Mouse (Mus musculus) forebrain, embryonic 12.5 days (tissue): ENCODE measurements around the gene Zfp408. TPM values are rescaled to one million over a fixed set of nuclear protein-coding genes. Genes with fewer than 3 reads are reported as not detected.
"Not testable (repeated sequence)": the region's sequence is repeated elsewhere in the genome, so short reads cannot be mapped to it uniquely, and the experiment has no call there.

Source experiments
- ATAC-seq: fragments of 200-750 bp; cut with Nextera tagmentation; 2 replicates; pipeline ENCODE4 v1.8.0; 2017; ENCODE audit warnings: moderate TSS enrichment; ENCODE audit not compliant: low FRiP score
- H3K27ac ChIP-seq: fragments of 300-500 bp; sonication (generic); 2 replicates; pipeline ENCODE4 v1.5.1; 2016; ENCODE audit warnings: mild to moderate bottlenecking
- H3K27me3 ChIP-seq: fragments of 300-500 bp; sonication (generic); 2 replicates; pipeline ENCODE4 v1.6.1; 2016; ENCODE audit warnings: mild to moderate bottlenecking
- H3K36me3 ChIP-seq: fragments of 300-500 bp; sonication (generic); replicated peaks from 2 replicates; pipeline ENCODE4 v1.6.1; 2016; ENCODE audit warnings: mild to moderate bottlenecking
- H3K4me1 ChIP-seq: fragments of 300-500 bp; sonication (generic); 2 replicates; pipeline ENCODE4 v1.6.1; 2016
- H3K4me2 ChIP-seq: fragments of 300-500 bp; sonication (generic); 2 replicates; pipeline ENCODE4 v1.6.1; 2016; ENCODE audit warnings: mild to moderate bottlenecking, moderate library complexity
- H3K4me3 ChIP-seq: fragments of 300-500 bp; sonication (generic); replicated peaks from 2 replicates; pipeline ENCODE4 v1.5.1; 2016; ENCODE audit warnings: mild to moderate bottlenecking
- H3K9ac ChIP-seq: fragments of 300-500 bp; sonication (generic); 2 replicates; pipeline ENCODE4 v1.6.1; 2016; ENCODE audit warnings: mild to moderate bottlenecking
- H3K9me3 ChIP-seq: fragments of 300-500 bp; sonication (generic); 2 replicates; pipeline ENCODE4 v1.6.1; 2016
- WGBS: fragments of 180-500 bp; shearing (Covaris S2); methylation state at CpG from one replicate; pipeline ENCODE4 v1.1.7; 2016; 5-methylcytosine and 5-hydroxymethylcytosine counted together
- polyA plus RNA-seq: library from polyadenylated mRNA; unstranded; fragments of >200 nt; fragmentation: Nextera tagmentation; extraction: Ambion mirVana; gene quantifications from 2 replicates; pipeline ENCODE4 v1.2.1, GENCODE M21; 2016

The Zfp408 gene
- polyA plus RNA-seq, 1 experiment from 2014 or later = 8.9 TPM

GRCm38 (mm10) chr2:91631826-91632225 lies 17.8 kb downstream of the Zfp408 start:
- no peaks in the 10 kb centered on the region for H3K36me3 ChIP-seq
- H3K4me2 ChIP-seq = no peak overlapping the region
- H3K27me3 ChIP-seq = no peaks in the 10 kb centered on the region
- no peak overlapping the region for H3K9ac ChIP-seq
- WGBS = 87% methylated on average over 5 of the region's 5 CpGs
- H3K4me3 ChIP-seq = no peak overlapping the region
- no peak for ATAC-seq
- no peak overlapping the region for H3K27ac ChIP-seq
- no peaks in the 10 kb centered on the region for H3K4me1 ChIP-seq
- no peaks in the 10 kb centered on the region for H3K9me3 ChIP-seq

- Histone ChIP-seq H3K4me1 (no peaks in the 10 kb centered on the region), H3K27ac (no peak overlapping the region), H3K4me3 (no peak overlapping the region), H3K9ac (no peak overlapping the region), H3K4me2 (no peak overlapping the region), H3K36me3 (no peaks in the 10 kb centered on the region), H3K9me3 (no peaks in the 10 kb centered on the region), H3K27me3 (no peaks in the 10 kb centered on the region)
- 92% methylated on average over 12 of the region's 12 CpGs for WGBS
- no peak for ATAC-seq
Measured at GRCm38 (mm10) chr2:91630384-91630783, 19.2 kb downstream of the Zfp408 start.

- H3K36me3 ChIP-seq = no peaks in the 10 kb centered on the region
- no peaks in the 10 kb centered on the region for H3K4me1 ChIP-seq
- no peak overlapping the region for H3K27ac ChIP-seq
- no peak overlapping the region for H3K4me3 ChIP-seq
- H3K27me3 ChIP-seq = no peaks in the 10 kb centered on the region
- H3K9ac ChIP-seq = no peak overlapping the region
- no peak for ATAC-seq
- H3K9me3 ChIP-seq = no peaks in the 10 kb centered on the region
- no peak overlapping the region for H3K4me2 ChIP-seq
- 87% methylated on average over 18 of the region's 18 CpGs for WGBS
Measured at GRCm38 (mm10) chr2:91629682-91630081, 19.9 kb downstream of the Zfp408 start.

- Histone ChIP-seq H3K9me3 (no peaks in the 10 kb centered on the region), H3K4me2 (no peak overlapping the region), H3K27me3 (no peaks in the 10 kb centered on the region), H3K36me3 (peaks cover 9% of the 10 kb centered on the region; the same call in 1 of the 2 replicates), H3K9ac (no peak overlapping the region), H3K27ac (no peak overlapping the region), H3K4me1 (no peaks in the 10 kb centered on the region), H3K4me3 (no peak overlapping the region)
- WGBS = 92% methylated on average over 8 of the region's 8 CpGs
- ATAC-seq = no peak
Measured at GRCm38 (mm10) chr2:91628171-91628570, 21.4 kb downstream of the Zfp408 start.

GRCm38 (mm10) chr2:91627486-91627885 lies 22.1 kb downstream of the Zfp408 start:
- H3K27ac ChIP-seq = no peak overlapping the region
- H3K4me2 ChIP-seq = no peak overlapping the region
- no peaks in the 10 kb centered on the region for H3K4me1 ChIP-seq
- no peaks in the 10 kb centered on the region for H3K9me3 ChIP-seq
- no peak overlapping the region for H3K9ac ChIP-seq
- 72% methylated on average over 5 of the region's 5 CpGs for WGBS
- H3K4me3 ChIP-seq = no peak overlapping the region
- H3K36me3 ChIP-seq = peaks cover 15% of the 10 kb centered on the region; the same call in 1 of the 2 replicates
- no peak for ATAC-seq
- no peaks in the 10 kb centered on the region for H3K27me3 ChIP-seq

GRCm38 (mm10) chr2:91623366-91623765 lies 26.2 kb downstream of the Zfp408 start:
- H3K4me2 ChIP-seq, H3K4me3 ChIP-seq, H3K27me3 ChIP-seq, H3K9ac ChIP-seq, ATAC-seq, H3K9me3 ChIP-seq, H3K4me1 ChIP-seq, H3K27ac ChIP-seq: not testable (repeated sequence)
- WGBS = 93% methylated on average over 7 of the region's 7 CpGs
- H3K36me3 ChIP-seq = peaks cover 49% of the 10 kb centered on the region

GRCm38 (mm10) chr2:91622356-91622755 lies 27.2 kb downstream of the Zfp408 start:
- H3K36me3 ChIP-seq = peaks cover 59% of the 10 kb centered on the region
- no peak overlapping the region for H3K4me3 ChIP-seq
- no peaks in the 10 kb centered on the region for H3K4me1 ChIP-seq
- ATAC-seq = no peak
- no peak overlapping the region for H3K9ac ChIP-seq
- H3K4me2 ChIP-seq = no peak overlapping the region
- 98% methylated on average over 5 of the region's 5 CpGs for WGBS
- H3K9me3 ChIP-seq = no peaks in the 10 kb centered on the region
- no peak overlapping the region for H3K27ac ChIP-seq
- no peaks in the 10 kb centered on the region for H3K27me3 ChIP-seq

- peaks cover 73% of the 10 kb centered on the region for H3K36me3 ChIP-seq
- not testable (repeated sequence) for H3K4me3 ChIP-seq, H3K9me3 ChIP-seq, ATAC-seq, H3K9ac ChIP-seq, H3K27ac ChIP-seq, H3K4me2 ChIP-seq, H3K4me1 ChIP-seq, H3K27me3 ChIP-seq
Measured at GRCm38 (mm10) chr2:91609370-91609769, 40.2 kb downstream of the Zfp408 start.

GRCm38 (mm10) chr2:91602389-91602788 lies 47.2 kb downstream of the Zfp408 start:
- ATAC-seq = no peak
- Histone ChIP-seq H3K27ac (no peak overlapping the region), H3K4me2 (no peak overlapping the region), H3K4me1 (no peaks in the 10 kb centered on the region), H3K4me3 (no peak overlapping the region), H3K27me3 (no peaks in the 10 kb centered on the region), H3K9ac (no peak overlapping the region), H3K9me3 (no peaks in the 10 kb centered on the region), H3K36me3 (peaks cover 83% of the 10 kb centered on the region)
- WGBS = 92% methylated on average over 4 of the region's 4 CpGs

GRCm38 (mm10) chr2:91600475-91600874 lies 49.1 kb downstream of the Zfp408 start:
- Histone ChIP-seq H3K27me3 (no peaks in the 10 kb centered on the region), H3K9ac (no peak overlapping the region), H3K9me3 (no peaks in the 10 kb centered on the region), H3K4me1 (no peaks in the 10 kb centered on the region), H3K36me3 (peaks cover 83% of the 10 kb centered on the region), H3K4me3 (no peak overlapping the region), H3K27ac (no peak overlapping the region), H3K4me2 (no peak overlapping the region)
- no peak for ATAC-seq
- WGBS = 96% methylated on average over 4 of the region's 4 CpGs

Other genes starting within 250 kb of the Zfp408 start
- gene 1110051M20Rik, start 205.1 kb downstream of the Zfp408 start, polyA plus RNA-seq = 110 and 114 TPM in 2 replicates
- gene Lrp4, start 192.3 kb downstream of the Zfp408 start, polyA plus RNA-seq = 9.1 and 9.5 TPM in 2 replicates
- 174 and 179 TPM in 2 replicates for gene Ckap5, start 123.0 kb downstream of the Zfp408 start, polyA plus RNA-seq
- 0.09 TPM in 1 of 2 replicates, not detected in the other for gene F2, start 13.4 kb downstream of the Zfp408 start, polyA plus RNA-seq
- gene Arhgap1, start 69 bp upstream of the Zfp408 start, polyA plus RNA-seq = 71.0 and 76.1 TPM in 2 replicates
- gene Atg13, start 60.8 kb upstream of the Zfp408 start, polyA plus RNA-seq = 29.3 and 32.1 TPM in 2 replicates
- gene Harbi1, start 61.1 kb upstream of the Zfp408 start, polyA plus RNA-seq = 17.0 and 18.7 TPM in 2 replicates
- gene Ambra1, start 80.3 kb upstream of the Zfp408 start, polyA plus RNA-seq = 22.1 and 24.1 TPM in 2 replicates